Mouse (Mus musculus) bone marrow, adult 2 months (tissue): ENCODE results near the gene Fbxo47.

Source experiments
- CTCF ChIP-seq: fragments of 200-500 bp; IDR thresholded peaks from 2 replicates; pipeline ENCODE4 v1.5.1; 2011; ENCODE audit warnings: low read length, control low read depth; ENCODE audit not compliant: control insufficient read depth, insufficient read depth
- POLR2A ChIP-seq: fragments of 200-500 bp; IDR thresholded peaks from 2 replicates; pipeline ENCODE4 v1.6.1; 2011; ENCODE audit warnings: low read depth, mild to moderate bottlenecking, control low read depth, low read length, borderline replicate concordance; ENCODE audit not compliant: control insufficient read depth

- TF ChIP-seq CTCF = no peak
- TF ChIP-seq POLR2A = no peak
Observed at GRCm38 (mm10) chr11:97913111-97913510, 29.2 kb upstream of the Fbxo47 start.
